Mouse (Mus musculus) ES-E14 (cell line): Measurements from ENCODE around the gene Aagab. TPM values are rescaled to one million over a fixed set of nuclear protein-coding genes. Genes with fewer than 3 reads are reported as not detected.
A peak's percentile ranks its signal among the peaks of the same experiment; 100 is the strongest.

ENCODE experiments used
- DNase-seq: peaks from one replicate; pipeline ENCODE4 v3.0.0-alpha.2; 2013; ENCODE audit warnings: low read depth, low spot score
- H3K27ac ChIP-seq: 2 replicates; pipeline ENCODE4 v1.5.1; 2012; ENCODE audit warnings: low read depth, mild to moderate bottlenecking, low read length, moderate library complexity, mixed read lengths; ENCODE audit not compliant: poor library complexity, insufficient read depth, severe bottlenecking
- H3K36me3 ChIP-seq: 2 replicates; pipeline ENCODE4 v1.6.1; 2012; ENCODE audit warnings: mild to moderate bottlenecking, low read length, moderate library complexity, mixed read lengths; ENCODE audit not compliant: control insufficient read depth, poor library complexity, insufficient read depth, severe bottlenecking
- H3K4me1 ChIP-seq, 2 experiments: fragments of 150-350 bp in 1 of 2; sonication (generic) in 1 of 2; 2 replicates each; pipeline ENCODE4 v1.6.1; 2012; ENCODE audit warnings: low read length in 2 of 2, mild to moderate bottlenecking in 1 of 2, mixed read lengths in 1 of 2; ENCODE audit not compliant: control insufficient read depth in 2 of 2, insufficient read depth in 2 of 2, poor library complexity in 1 of 2
- H3K4me3 ChIP-seq, 2 experiments: fragments of 150-350 bp in 1 of 2; sonication (generic) in 1 of 2; 2 replicates each; pipeline ENCODE4 v1.5.1; 2012; ENCODE audit warnings: low read length in 2 of 2, low read depth in 1 of 2, mild to moderate bottlenecking in 1 of 2, mixed read lengths in 1 of 2; ENCODE audit not compliant: insufficient read depth in 1 of 2, poor library complexity in 1 of 2, severe bottlenecking in 1 of 2
- H3K9ac ChIP-seq: 2 replicates; pipeline ENCODE4 v1.6.1; 2012; ENCODE audit warnings: low read depth, mild to moderate bottlenecking, low read length, mixed read lengths; ENCODE audit not compliant: poor library complexity, insufficient read depth, severe bottlenecking
- H3K9me3 ChIP-seq: fragments of 150-350 bp; sonication (generic); 2 replicates; pipeline ENCODE4 v1.6.1; 2012; ENCODE audit warnings: low read depth, mild to moderate bottlenecking, low read length; ENCODE audit not compliant: control insufficient read depth, insufficient read depth
- CHD2 ChIP-seq: IDR thresholded peaks from 2 replicates; pipeline ENCODE4 v1.6.1; 2014; ENCODE audit warnings: mild to moderate bottlenecking, low read depth, low read length, inconsistent platforms
- HCFC1 ChIP-seq: IDR thresholded peaks from 2 replicates; pipeline ENCODE4 v1.6.1; 2012; ENCODE audit warnings: low read length, inconsistent platforms, borderline replicate concordance; ENCODE audit not compliant: insufficient read depth
- MAFK ChIP-seq: IDR thresholded peaks from 2 replicates; pipeline ENCODE4 v1.6.1; 2014; ENCODE audit warnings: mild to moderate bottlenecking, low read depth, low read length, inconsistent platforms; ENCODE audit not compliant: insufficient read depth
- ZC3H11A ChIP-seq: IDR thresholded peaks from 2 replicates; pipeline ENCODE4 v1.6.1; 2012; ENCODE audit warnings: low read depth, mild to moderate bottlenecking, inconsistent platforms, low read length, borderline replicate concordance
- ZNF384 ChIP-seq: IDR thresholded peaks from 2 replicates; pipeline ENCODE4 v1.6.1; 2012; ENCODE audit warnings: low read depth, low read length, inconsistent platforms
- in situ Hi-C, 2 experiments: fragments of 600-800 bp; cut with MboI; formaldehyde crosslinking; loops; one replicate each; pipeline ENCODE4 v1.15.1; 2025; ENCODE audit warnings: low sequenced_read_pairs in 2 of 2, inconsistent platforms in 1 of 2; ENCODE audit not compliant: unreplicated experiment in 2 of 2
- total RNA-seq: library from RNA; depleted of rRNA; stranded (reverse); fragments of 300-350 nt; gene quantifications from 2 replicates; pipeline ENCODE4 v1.2.3, GENCODE M21; 2012

The Aagab gene
- total RNA-seq, 1 experiment, result 16.3 TPM

- DNase-seq, result no peak
Observed at GRCm38 (mm10) chr9:63595032-63595431, 7.4 kb upstream of the Aagab start.

GRCm38 (mm10) chr9:63595652-63596051 is 6.8 kb upstream of the Aagab start:
- no peaks in the 10 kb centered on the region for H3K4me1 ChIP-seq
- H3K36me3 ChIP-seq, result no peaks in the 10 kb centered on the region
- no peak for TF ChIP-seq ZNF384
- TF ChIP-seq CHD2, result no peak
- TF ChIP-seq ZC3H11A, result no peak
- no peak for TF ChIP-seq HCFC1
- no peak for TF ChIP-seq MAFK
- no peaks in the 10 kb centered on the region for H3K9me3 ChIP-seq
- no peak for DNase-seq
- no peak overlapping the region for H3K4me3 ChIP-seq
- H3K9ac ChIP-seq, result no peak overlapping the region
- in situ Hi-C loops, result no loop called here
- H3K27ac ChIP-seq, result no peak overlapping the region

More at GRCm38 (mm10) chr9:63595032-63595431, 7.4 kb upstream of the Aagab start:
- TF ChIP-seq ZC3H11A (no peak), ZNF384 (no peak), MAFK (no peak), CHD2 (no peak), HCFC1 (no peak)
- Histone ChIP-seq H3K9me3 (no peaks in the 10 kb centered on the region), H3K4me3 (no peak overlapping the region), H3K36me3 (no peaks in the 10 kb centered on the region), H3K4me1 (no peaks in the 10 kb centered on the region), H3K9ac (no peak overlapping the region), H3K27ac (no peak overlapping the region)
- in situ Hi-C loops, result no loop called here

GRCm38 (mm10) chr9:63596660-63597059 is 5.8 kb upstream of the Aagab start:
- no peaks in the 10 kb centered on the region for H3K9me3 ChIP-seq
- TF ChIP-seq CHD2 (no peak), ZNF384 (no peak), HCFC1 (no peak), ZC3H11A (no peak), MAFK (no peak)
- H3K4me3 ChIP-seq, result no peak overlapping the region
- no peak for DNase-seq
- H3K27ac ChIP-seq, result no peak overlapping the region
- no peaks in the 10 kb centered on the region for H3K4me1 ChIP-seq
- H3K9ac ChIP-seq, result no peak overlapping the region
- in situ Hi-C loops, result no loop called here
- H3K36me3 ChIP-seq, result no peaks in the 10 kb centered on the region

- Histone ChIP-seq H3K36me3 (no peaks in the 10 kb centered on the region), H3K9ac (peak overlapping the region; percentile 34; the same call in 1 of the 2 replicates), H3K4me3 (peak overlapping the region in 1 of 2 experiments; percentile 84; a peak in 1 of 4 replicates), H3K4me1 (peaks cover 0 to 4% of the 10 kb centered on the region in 2 experiments; a peak in 3 of 4 replicates), H3K27ac (no peak overlapping the region), H3K9me3 (no peaks in the 10 kb centered on the region)
- in situ Hi-C loops, result no loop called here
- TF ChIP-seq ZNF384, result no peak
- no peak for TF ChIP-seq ZC3H11A
- no peak for TF ChIP-seq MAFK
- DNase-seq, result no peak
Observed at GRCm38 (mm10) chr9:63603849-63604248, 1.4 kb downstream of the Aagab start.

GRCm38 (mm10) chr9:63606594-63606993 is 4.1 kb downstream of the Aagab start:
- peaks cover 2 to 4% of the 10 kb centered on the region in 2 experiments for H3K4me1 ChIP-seq
- TF ChIP-seq ZNF384 (no peak), ZC3H11A (no peak), CHD2 (no peak), MAFK (no peak), HCFC1 (no peak)
- H3K27ac ChIP-seq, result no peak overlapping the region
- H3K36me3 ChIP-seq, result no peaks in the 10 kb centered on the region
- DNase-seq, result peak; percentile 41
- H3K9me3 ChIP-seq, result no peaks in the 10 kb centered on the region
- no peak overlapping the region for H3K9ac ChIP-seq
- in situ Hi-C loops, result no loop called here
- H3K4me3 ChIP-seq, result no peak overlapping the region
